Mouse (Mus musculus) gastrocnemius, postnatal 36 days (tissue): ENCODE data around the gene Cnn2. TPM values are rescaled to one million over a fixed set of nuclear protein-coding genes. Genes with fewer than 3 reads are reported as not detected.
A peak's percentile ranks its signal among the peaks of the same experiment; 100 is the strongest.

Source experiments
- DNase-seq, 2 experiments: peaks; one replicate each; pipeline ENCODE4 v3.0.0; 2022
- intact Hi-C: fragments of 180-260 bp; cut with DNase I; formaldehyde crosslinking; loops from one replicate; pipeline ENCODE4 v1.15.1; 2025
- total RNA-seq, 2 experiments: library from RNA; stranded (reverse); gene quantifications; 2 replicates each; pipeline ENCODE4 v1.2.3; 2021

Cnn2 gene
- total RNA-seq, 2 experiments from 2014 or later = 5.2 to 6.0 TPM

- intact Hi-C loops = loop anchor here (5.0 kb wide), 1 partner anchor 125 kb away; no protein-coding TSS in a partner anchor
- peak; percentile 76 to 85 for DNase-seq
Observed at GRCm38 (mm10) chr10:79986963-79987362, 1.4 kb upstream of the Cnn2 start.

- intact Hi-C loops = loop anchor here (5.0 kb wide), 1 partner anchor 124 kb away; no protein-coding TSS in a partner anchor
- no peak for DNase-seq
Observed at GRCm38 (mm10) chr10:79987771-79988505, 446 bp upstream of the Cnn2 start.

GRCm38 (mm10) chr10:79989272-79989786 is 945 bp downstream of the Cnn2 start:
- intact Hi-C loops = loop anchor here (5.0 kb wide), 1 partner anchor 123 kb away; no protein-coding TSS in a partner anchor
- DNase-seq = no peak

- intact Hi-C loops = loop anchor here (5.0 kb wide), 1 partner anchor 122 kb away; no protein-coding TSS in a partner anchor
- DNase-seq = no peak
Observed at GRCm38 (mm10) chr10:79989870-79990269, 1.5 kb downstream of the Cnn2 start.

- DNase-seq = no peak
- intact Hi-C loops = no loop called here
Observed at GRCm38 (mm10) chr10:79991099-79991498, 2.7 kb downstream of the Cnn2 start.

- DNase-seq = no peak
- intact Hi-C loops = no loop called here
Observed at GRCm38 (mm10) chr10:79991548-79991947, 3.2 kb downstream of the Cnn2 start.

- DNase-seq = no peak
- intact Hi-C loops = no loop called here
Observed at GRCm38 (mm10) chr10:79994397-79995115, 6.2 kb downstream of the Cnn2 start.

GRCm38 (mm10) chr10:79995636-79996035 is 7.3 kb downstream of the Cnn2 start:
- DNase-seq = no peak
- intact Hi-C loops = no loop called here

GRCm38 (mm10) chr10:79996272-79997033 is 8.1 kb downstream of the Cnn2 start, which contains the start of gene Abca7:
Gene Abca7 (plus strand): TSS chr10:79996494.
- intact Hi-C loops = no loop called here
- peak; percentile 96 to 98 for DNase-seq

- peak in 1 of 2 experiments; percentile 46 for DNase-seq
- intact Hi-C loops = no loop called here
Observed at GRCm38 (mm10) chr10:79997034-79997760, 8.8 kb downstream of the Cnn2 start.

GRCm38 (mm10) chr10:79997819-79998218 is 9.4 kb downstream of the Cnn2 start:
- intact Hi-C loops = no loop called here
- no peak for DNase-seq

- intact Hi-C loops = no loop called here
- no peak for DNase-seq
Observed at GRCm38 (mm10) chr10:80001945-80002344, 13.6 kb downstream of the Cnn2 start.

GRCm38 (mm10) chr10:80002829-80003228 is 14.4 kb downstream of the Cnn2 start:
- DNase-seq = no peak
- intact Hi-C loops = no loop called here

- intact Hi-C loops = no loop called here
- no peak for DNase-seq
Observed at GRCm38 (mm10) chr10:80003374-80004232, 15.2 kb downstream of the Cnn2 start.

GRCm38 (mm10) chr10:80004233-80004705 is 15.9 kb downstream of the Cnn2 start:
- DNase-seq = no peak
- intact Hi-C loops = no loop called here

GRCm38 (mm10) chr10:80011740-80012139 is 23.4 kb downstream of the Cnn2 start:
- intact Hi-C loops = no loop called here
- no peak for DNase-seq

GRCm38 (mm10) chr10:80013609-80014008 is 25.2 kb downstream of the Cnn2 start:
- intact Hi-C loops = no loop called here
- no peak for DNase-seq

- no peak for DNase-seq
- intact Hi-C loops = no loop called here
Observed at GRCm38 (mm10) chr10:80014484-80015290, 26.3 kb downstream of the Cnn2 start.
